Mouse (Mus musculus) heart, embryonic 16.5 days (tissue): ENCODE measurements around the gene Tmem248. TPM values are rescaled to one million over a fixed set of nuclear protein-coding genes. Genes with fewer than 3 reads are reported as not detected.

Experiments used
- ATAC-seq: fragments of 200-750 bp; cut with Nextera tagmentation; replicated peaks from 2 replicates; pipeline ENCODE4 v1.8.0; 2017; ENCODE audit warnings: moderate number of reproducible peaks; ENCODE audit not compliant: insufficient read depth, low FRiP score; ENCODE audit errors: extremely low read depth
- H3K27ac ChIP-seq: fragments of 300-500 bp; sonication (generic); 2 replicates; pipeline ENCODE4 v1.5.1; 2014; ENCODE audit warnings: mild to moderate bottlenecking, low read length, control low read depth, moderate library complexity
- H3K27me3 ChIP-seq: fragments of 300-500 bp; sonication (generic); 2 replicates; pipeline ENCODE4 v1.6.1; 2014; ENCODE audit warnings: low read length, mixed read lengths; ENCODE audit not compliant: control insufficient read depth, insufficient read depth
- H3K36me3 ChIP-seq: fragments of 300-500 bp; sonication (generic); 2 replicates; pipeline ENCODE4 v1.6.1; 2014; ENCODE audit not compliant: control insufficient read depth, insufficient read depth
- H3K4me1 ChIP-seq: fragments of 300-500 bp; sonication (generic); 2 replicates; pipeline ENCODE4 v1.6.1; 2014; ENCODE audit warnings: low read length, mixed read lengths; ENCODE audit not compliant: control insufficient read depth, insufficient read depth
- H3K4me2 ChIP-seq: fragments of 300-500 bp; sonication (generic); 2 replicates; pipeline ENCODE4 v1.6.1; 2014; ENCODE audit warnings: low read depth, mild to moderate bottlenecking, control low read depth, low read length
- H3K4me3 ChIP-seq: fragments of 300-500 bp; sonication (generic); 2 replicates; pipeline ENCODE4 v1.5.1; 2014; ENCODE audit warnings: mild to moderate bottlenecking, control low read depth, low read length
- H3K9ac ChIP-seq: fragments of 300-500 bp; sonication (generic); 2 replicates; pipeline ENCODE4 v1.6.1; 2014; ENCODE audit warnings: low read length, control low read depth
- H3K9me3 ChIP-seq: fragments of 300-500 bp; sonication (generic); replicated peaks from 2 replicates; pipeline ENCODE4 v1.6.1; 2016; ENCODE audit warnings: low read length; ENCODE audit not compliant: control insufficient read depth
- WGBS: fragments of 180-500 bp; shearing (Covaris S2); extraction: QIAGEN DNeasy Blood & Tissue Kit; methylation state at CpG from one replicate; pipeline ENCODE4 v1.1.7; 2014; 5-methylcytosine and 5-hydroxymethylcytosine counted together
- polyA plus RNA-seq: library from polyadenylated mRNA; unstranded; fragments of >200 nt; fragmentation: Nextera tagmentation; extraction: Ambion mirVana; gene quantifications from 2 replicates; pipeline ENCODE4 v1.2.1, GENCODE M21; 2015

The Tmem248 gene
- polyA plus RNA-seq, 1 experiment from 2014 or later, result 21.6 TPM

DNA sequence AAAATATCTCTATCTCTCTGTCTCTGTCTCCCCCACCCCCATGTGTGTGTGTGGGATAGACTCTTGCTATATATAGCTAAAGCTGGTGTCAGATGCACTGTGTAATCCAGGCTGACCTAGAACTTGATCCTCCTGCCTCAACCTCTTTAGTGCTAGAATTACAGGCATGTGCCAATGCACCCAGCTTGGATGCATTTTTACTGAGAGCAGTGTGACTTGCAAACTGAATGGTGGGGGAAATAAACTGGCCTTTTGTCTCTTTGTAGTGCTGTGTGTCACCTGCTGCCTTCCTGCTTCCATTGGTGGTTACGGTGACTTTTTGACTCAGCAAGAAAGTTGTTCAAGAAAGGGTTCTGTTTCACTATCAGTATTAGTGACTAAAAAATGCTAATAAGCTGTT is 20.6 kb upstream of the Tmem248 start:
- H3K36me3 ChIP-seq, result peaks cover 26% of the 10 kb centered on the region

DNA sequence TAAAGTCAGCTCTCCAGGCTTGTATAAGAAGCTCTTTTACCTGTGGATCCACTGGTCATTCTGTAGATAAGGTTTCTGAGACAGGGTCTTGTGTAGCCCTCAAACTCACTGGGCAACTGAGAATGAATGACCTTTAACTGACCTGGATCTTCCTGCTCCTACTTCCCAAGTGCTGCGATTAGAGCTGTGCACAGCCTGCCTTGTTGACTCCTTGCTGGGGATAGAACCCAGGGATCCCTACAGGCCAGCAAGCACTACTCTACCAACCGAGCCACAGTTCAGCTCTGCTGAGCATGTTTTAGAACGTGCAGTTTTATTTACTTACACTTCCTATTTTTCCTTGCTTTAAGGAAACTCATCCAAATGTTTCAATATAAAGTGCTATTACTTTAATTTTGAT is 19.4 kb upstream of the Tmem248 start:
- H3K4me1 ChIP-seq, result peaks cover 12% of the 10 kb centered on the region
- H3K27ac ChIP-seq, result no peak overlapping the region
- no peaks in the 10 kb centered on the region for H3K9me3 ChIP-seq
- peaks cover 29% of the 10 kb centered on the region for H3K36me3 ChIP-seq
- 57% methylated on average over 3 of the region's 3 CpGs for WGBS
- no peak overlapping the region for H3K9ac ChIP-seq
- H3K4me2 ChIP-seq, result no peak overlapping the region
- H3K4me3 ChIP-seq, result no peak overlapping the region
- H3K27me3 ChIP-seq, result no peaks in the 10 kb centered on the region
- no peak for ATAC-seq

More for the DNA sequence above, 20.6 kb upstream of the Tmem248 start:
- peaks cover 18% of the 10 kb centered on the region for H3K4me1 ChIP-seq
- H3K4me2 ChIP-seq, result no peak overlapping the region
- H3K27ac ChIP-seq, result no peak overlapping the region
- H3K9me3 ChIP-seq, result no peaks in the 10 kb centered on the region
- H3K9ac ChIP-seq, result no peak overlapping the region
- 88% methylated on average over 1 of the region's 1 CpGs for WGBS
- no peaks in the 10 kb centered on the region for H3K27me3 ChIP-seq
- H3K4me3 ChIP-seq, result no peak overlapping the region
- ATAC-seq, result no peak

DNA sequence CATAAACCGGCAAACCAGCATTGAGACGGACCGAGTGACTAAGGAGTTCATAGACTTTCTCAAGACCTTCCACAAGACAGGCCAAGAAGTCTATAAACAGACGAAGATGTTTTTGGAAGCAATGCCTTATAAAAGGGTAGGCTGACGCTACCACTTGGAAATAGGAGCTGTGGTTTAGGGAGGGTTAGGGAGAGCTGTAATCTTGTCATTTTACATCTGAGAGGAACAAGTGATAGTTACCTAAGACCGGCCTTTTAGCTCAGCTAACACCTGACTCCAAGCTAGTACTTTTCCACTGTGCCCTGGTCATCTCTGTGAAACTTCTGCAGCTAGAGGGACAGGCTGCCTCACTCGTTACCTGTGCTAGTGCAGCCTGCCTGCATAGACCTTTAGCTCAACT is 18.9 kb upstream of the Tmem248 start:
- H3K9ac ChIP-seq, result no peak overlapping the region
- H3K27me3 ChIP-seq, result no peaks in the 10 kb centered on the region
- peaks cover 29% of the 10 kb centered on the region for H3K36me3 ChIP-seq
- H3K9me3 ChIP-seq, result no peaks in the 10 kb centered on the region
- H3K4me1 ChIP-seq, result peaks cover 9% of the 10 kb centered on the region
- H3K4me3 ChIP-seq, result no peak overlapping the region
- H3K4me2 ChIP-seq, result no peak overlapping the region
- H3K27ac ChIP-seq, result no peak overlapping the region
- 91% methylated on average over 7 of the region's 7 CpGs for WGBS
- no peak for ATAC-seq

DNA sequence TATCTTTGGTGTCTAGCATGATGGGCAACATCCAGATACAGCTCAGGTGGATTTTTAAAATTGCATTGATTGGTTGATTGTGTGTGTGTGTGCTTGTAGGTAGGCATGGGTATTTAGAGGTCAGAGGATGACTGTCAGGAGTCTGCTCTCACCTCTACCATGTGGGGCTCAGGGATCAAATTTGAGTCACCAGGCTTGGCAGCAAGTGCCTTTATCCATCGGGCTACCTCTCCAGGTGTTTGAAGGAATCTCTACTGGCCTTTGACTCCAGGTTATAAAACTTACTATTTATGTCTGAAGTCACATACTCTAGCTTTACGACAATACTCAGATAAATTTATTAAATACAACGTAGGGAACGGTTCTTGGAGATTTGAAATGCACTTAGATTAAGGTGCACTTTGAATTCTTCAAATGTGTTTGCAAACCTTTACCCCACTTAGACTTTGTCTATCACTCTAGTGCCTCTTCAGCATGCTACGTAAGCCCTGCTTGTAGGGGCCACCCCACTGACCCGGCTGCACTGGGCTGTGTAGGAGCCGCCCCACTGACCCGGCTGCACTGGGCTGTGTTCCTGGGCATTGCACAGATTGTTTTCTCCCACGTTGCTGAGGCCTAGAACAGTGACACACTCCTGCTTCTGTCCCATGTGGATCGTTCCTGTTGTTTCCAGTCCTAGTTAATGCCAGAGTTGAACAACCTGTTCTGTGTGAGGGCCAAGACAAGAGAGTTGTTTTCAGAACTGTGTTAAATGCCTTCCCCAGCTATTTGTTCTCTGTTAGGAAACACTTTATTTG is 16.4 kb upstream of the Tmem248 start:
- no peak overlapping the region for H3K27ac ChIP-seq
- no peak overlapping the region for H3K4me2 ChIP-seq
- no peak for ATAC-seq
- no peaks in the 10 kb centered on the region for H3K9me3 ChIP-seq
- peaks cover 25% of the 10 kb centered on the region for H3K36me3 ChIP-seq
- no peak overlapping the region for H3K9ac ChIP-seq
- 73% methylated on average over 10 of the region's 10 CpGs for WGBS
- peaks cover 6% of the 10 kb centered on the region for H3K4me1 ChIP-seq
- H3K4me3 ChIP-seq, result no peak overlapping the region
- no peaks in the 10 kb centered on the region for H3K27me3 ChIP-seq

DNA sequence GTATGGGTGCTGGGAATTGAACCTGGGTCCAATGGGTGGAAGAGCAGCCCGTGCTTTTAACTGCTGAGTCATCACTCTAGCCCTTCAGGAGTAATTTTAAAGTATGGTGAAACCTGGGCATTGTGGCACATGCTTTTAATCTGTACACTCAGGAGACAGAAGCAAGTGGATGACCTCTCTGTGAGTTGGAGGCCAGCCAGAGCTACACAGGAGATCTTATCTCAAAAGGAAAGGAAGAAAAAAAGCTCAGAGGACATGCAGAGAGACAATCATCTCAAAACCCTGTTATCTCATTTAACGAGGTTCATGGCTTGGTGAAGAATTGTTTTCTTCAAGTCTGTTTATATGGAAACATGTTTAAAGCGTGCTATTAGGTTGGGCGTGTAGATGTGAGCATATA is 12.9 kb upstream of the Tmem248 start:
- no peaks in the 10 kb centered on the region for H3K4me1 ChIP-seq
- no peak overlapping the region for H3K9ac ChIP-seq
- H3K27me3 ChIP-seq, result no peaks in the 10 kb centered on the region
- peaks cover 18% of the 10 kb centered on the region for H3K36me3 ChIP-seq
- WGBS, result 55% methylated on average over 4 of the region's 4 CpGs
- H3K4me2 ChIP-seq, result no peak overlapping the region
- H3K9me3 ChIP-seq, result no peaks in the 10 kb centered on the region
- ATAC-seq, result no peak
- H3K27ac ChIP-seq, result no peak overlapping the region
- no peak overlapping the region for H3K4me3 ChIP-seq

DNA sequence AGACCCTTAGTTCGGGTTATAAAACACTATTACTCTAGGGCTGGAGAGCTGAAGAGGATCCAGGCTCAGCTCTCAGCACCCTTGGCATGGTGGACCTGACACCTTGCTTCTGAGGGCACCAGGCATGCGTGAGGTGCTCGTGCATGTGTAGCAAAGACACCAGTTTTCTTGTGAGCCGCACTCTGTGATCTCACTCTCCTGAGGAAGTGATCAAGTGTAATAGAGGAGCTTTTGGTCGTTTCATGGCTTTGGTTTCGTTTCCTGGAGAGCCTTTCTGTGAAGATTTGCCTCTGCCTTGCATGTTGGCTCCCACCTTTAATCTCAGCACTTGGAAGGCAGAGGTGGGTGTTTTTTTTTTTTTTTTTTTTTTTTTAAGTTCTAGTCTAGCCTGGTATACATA is 12.3 kb upstream of the Tmem248 start:
- no peak overlapping the region for H3K27ac ChIP-seq
- no peaks in the 10 kb centered on the region for H3K9me3 ChIP-seq
- H3K27me3 ChIP-seq, result no peaks in the 10 kb centered on the region
- no peak for ATAC-seq
- no peaks in the 10 kb centered on the region for H3K4me1 ChIP-seq
- H3K4me3 ChIP-seq, result no peak overlapping the region
- 83% methylated on average over 6 of the region's 6 CpGs for WGBS
- H3K36me3 ChIP-seq, result peaks cover 24% of the 10 kb centered on the region
- no peak overlapping the region for H3K9ac ChIP-seq
- no peak overlapping the region for H3K4me2 ChIP-seq

DNA sequence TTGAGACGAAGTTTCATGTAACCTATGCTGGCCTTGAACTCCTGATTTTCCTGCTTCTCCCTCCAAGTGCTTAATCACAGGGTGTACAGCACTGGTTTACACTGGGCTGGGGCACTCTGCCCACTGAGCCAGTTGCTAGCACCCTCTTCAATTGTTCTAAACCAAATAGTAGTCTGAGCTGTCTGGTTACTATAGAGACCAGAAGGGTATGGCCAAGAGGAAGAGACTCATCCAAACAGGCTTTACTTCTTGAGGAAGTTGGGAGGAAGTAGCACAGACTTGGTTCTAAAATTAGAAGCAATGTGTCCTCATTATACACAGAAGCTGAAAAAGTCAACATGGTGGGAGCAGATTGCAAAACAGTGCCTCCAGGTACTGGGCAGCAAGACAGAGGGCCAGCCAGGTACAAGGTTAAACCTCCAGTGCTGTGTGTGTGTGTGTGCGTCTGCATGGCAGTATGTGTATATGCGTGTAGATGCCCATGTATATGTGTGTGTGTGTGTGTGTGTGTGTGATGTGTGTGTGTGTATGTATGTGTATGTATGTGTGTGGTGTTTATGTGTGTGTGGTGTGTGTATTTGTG is 11.3 kb upstream of the Tmem248 start:
- no peaks in the 10 kb centered on the region for H3K27me3 ChIP-seq
- no peak overlapping the region for H3K4me3 ChIP-seq
- no peak overlapping the region for H3K9ac ChIP-seq
- ATAC-seq, result no peak
- H3K9me3 ChIP-seq, result no peaks in the 10 kb centered on the region
- WGBS, result 92% methylated on average over 3 of the region's 3 CpGs
- no peak overlapping the region for H3K4me2 ChIP-seq
- H3K36me3 ChIP-seq, result peaks cover 28% of the 10 kb centered on the region
- H3K27ac ChIP-seq, result no peak overlapping the region
- H3K4me1 ChIP-seq, result no peaks in the 10 kb centered on the region

DNA sequence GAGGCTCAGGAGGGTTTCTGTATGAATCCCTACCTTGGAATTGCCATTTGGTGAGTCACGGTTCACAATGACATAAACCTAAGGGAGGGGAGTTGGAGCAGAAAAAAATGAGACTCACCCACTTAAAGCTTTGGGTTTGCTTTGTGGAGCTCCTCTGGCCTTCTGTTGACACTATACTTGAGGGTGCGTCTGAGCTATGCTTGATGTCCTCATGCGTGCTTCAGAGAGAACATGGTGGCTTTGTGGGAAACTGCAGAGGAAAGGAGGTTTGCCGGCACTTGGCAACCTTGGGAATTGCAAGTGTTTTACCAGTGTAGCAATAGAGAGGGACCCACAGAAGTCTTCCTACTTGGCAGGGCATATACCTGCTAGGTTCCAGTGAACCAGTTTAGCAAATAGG is 9.6 kb upstream of the Tmem248 start:
- H3K4me1 ChIP-seq, result no peaks in the 10 kb centered on the region
- H3K36me3 ChIP-seq, result peaks cover 29% of the 10 kb centered on the region
- 91% methylated on average over 4 of the region's 4 CpGs for WGBS
- no peak for ATAC-seq
- H3K4me3 ChIP-seq, result no peak overlapping the region
- no peak overlapping the region for H3K4me2 ChIP-seq
- H3K27ac ChIP-seq, result no peak overlapping the region
- no peak overlapping the region for H3K9ac ChIP-seq
- H3K9me3 ChIP-seq, result no peaks in the 10 kb centered on the region
- no peaks in the 10 kb centered on the region for H3K27me3 ChIP-seq

DNA sequence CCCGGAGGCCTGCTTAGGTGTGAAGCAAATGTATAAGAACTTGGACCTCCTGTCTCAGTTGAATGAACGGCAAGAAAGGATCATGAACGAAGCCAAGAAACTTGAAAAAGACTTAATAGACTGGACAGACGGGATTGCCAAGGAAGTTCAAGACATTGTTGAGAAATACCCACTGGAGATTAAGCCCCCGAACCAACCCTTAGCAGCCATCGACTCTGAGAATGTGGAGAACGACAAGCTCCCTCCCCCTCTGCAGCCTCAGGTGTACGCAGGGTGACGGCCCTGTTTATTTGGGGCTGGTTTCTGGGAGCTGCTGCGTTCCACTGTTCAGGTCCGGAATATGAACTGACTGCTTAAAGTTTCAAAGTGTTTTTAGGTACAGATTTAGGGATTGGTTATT is 3.9 kb upstream of the Tmem248 start:
- no peak overlapping the region for H3K4me3 ChIP-seq
- 91% methylated on average over 11 of the region's 11 CpGs for WGBS
- H3K4me1 ChIP-seq, result no peaks in the 10 kb centered on the region
- no peak overlapping the region for H3K9ac ChIP-seq
- no peaks in the 10 kb centered on the region for H3K9me3 ChIP-seq
- peaks cover 37% of the 10 kb centered on the region for H3K36me3 ChIP-seq
- no peaks in the 10 kb centered on the region for H3K27me3 ChIP-seq
- H3K27ac ChIP-seq, result no peak overlapping the region
- no peak for ATAC-seq
- H3K4me2 ChIP-seq, result no peak overlapping the region
